Mouse (Mus musculus) gastrocnemius, adult 8-10 months (tissue): ENCODE measurements around the gene Gnb2. TPM values are rescaled to one million over a fixed set of nuclear protein-coding genes. Genes with fewer than 3 reads are reported as not detected.

Experiments
- DNase-seq, 2 experiments: peaks; one replicate each; pipeline ENCODE4 v3.0.0; 2022; ENCODE audit warnings: low spot score in 2 of 2
- microRNA-seq: library from miRNA; unstranded; fragments of <30 nt; microRNA quantifications from one replicate; pipeline ENCODE4 v1.2.0, GENCODE M21; 2022
- total RNA-seq, 4 experiments: library from RNA; stranded (reverse); gene quantifications; 2 replicates each; pipeline ENCODE4 v1.2.4; 2022

The Gnb2 gene
- total RNA-seq, 4 experiments from 2014 or later: 118 to 137 (median 128) TPM

GRCm38 (mm10) chr5:137481138-137481537, 52.2 kb downstream of the Gnb2 start:
- DNase-seq: peak; percentile 71 to 74

Small RNA genes within 50 kb of the gene (microRNA-seq; reads per million reads assigned to microRNA genes)
- gene Mir6418: not detected

Other genes with a start within 250 kb of the Gnb2 start
- gene Ache, start 246.0 kb downstream of the Gnb2 start, total RNA-seq: 10 to 100 TPM; 15.8 to 27.7 (median 20.1) TPM
- 10 to 100 TPM; 14.6 to 22.7 (median 19.1) TPM for gene Ufsp1, start 238.9 kb downstream of the Gnb2 start, total RNA-seq
- gene Srrt, start 225.8 kb downstream of the Gnb2 start, total RNA-seq: 10 to 100 TPM; 30.0 to 37.2 (median 34.0) TPM
- gene Trip6, start 219.1 kb downstream of the Gnb2 start, total RNA-seq: 1 to 10 TPM; 1.4 to 3.9 (median 2.1) TPM
- gene Slc12a9, start 199.9 kb downstream of the Gnb2 start, total RNA-seq: 1 to 10 TPM; 1.7 to 3.6 (median 1.9) TPM
- gene Ephb4, start 183.4 kb downstream of the Gnb2 start, total RNA-seq: 10 to 100 TPM in 1 of 4 experiments, 1 to 10 TPM in 3; 6.9 to 10.7 (median 8.6) TPM
- under 1 TPM in 2 of 4 experiments, not detected in 2; 0.02 to 0.54 TPM for gene Zan, start 56.4 kb downstream of the Gnb2 start, total RNA-seq
- gene Pop7, start 31.0 kb downstream of the Gnb2 start, total RNA-seq: 10 to 100 TPM; 10.5 to 11.7 (median 11.2) TPM
- gene Gigyf1, start 15.0 kb downstream of the Gnb2 start, total RNA-seq: 10 to 100 TPM; 21.2 to 25.5 (median 22.6) TPM
- gene Epo, start 268 bp downstream of the Gnb2 start, total RNA-seq: not detected
- gene Actl6b, start 20.0 kb upstream of the Gnb2 start, total RNA-seq: not detected
- not detected for gene Tfr2, start 36.3 kb upstream of the Gnb2 start, total RNA-seq
- gene Mospd3, start 67.5 kb upstream of the Gnb2 start, total RNA-seq: 10 to 100 TPM; 10.1 to 13.6 (median 11.6) TPM
- gene Pcolce, start 80.3 kb upstream of the Gnb2 start, total RNA-seq: 10 to 100 TPM; 16.2 to 35.4 (median 22.9) TPM
- gene Fbxo24, start 95.5 kb upstream of the Gnb2 start, total RNA-seq: under 1 TPM in 2 of 4 experiments, not detected in 2; 0.20 to 0.29 TPM
- gene Lrch4, start 95.6 kb upstream of the Gnb2 start, total RNA-seq: 10 to 100 TPM; 12.7 to 15.7 (median 14.6) TPM
- gene Gm20605, start 95.7 kb upstream of the Gnb2 start, total RNA-seq: 1 to 10 TPM; 1.9 to 3.5 (median 2.5) TPM
- gene Sap25, start 107.8 kb upstream of the Gnb2 start, total RNA-seq: 1 to 10 TPM in 2 of 4 experiments, under 1 TPM in 2; 0.75 to 1.8 (median 1.1) TPM
- gene Irs3, start 112.2 kb upstream of the Gnb2 start, total RNA-seq: under 1 TPM; 0.19 to 0.81 (median 0.25) TPM
- gene Agfg2, start 151.2 kb upstream of the Gnb2 start, total RNA-seq: 1 to 10 TPM; 2.4 to 4.4 (median 3.3) TPM
- under 1 TPM in 2 of 4 experiments, not detected in 2; 0.10 to 0.16 TPM for gene Nyap1, start 208.1 kb upstream of the Gnb2 start, total RNA-seq
- gene Tsc22d4, start 212.2 kb upstream of the Gnb2 start, total RNA-seq: 10 to 100 TPM; 39.6 to 68.9 (median 47.7) TPM
- 1 to 10 TPM; 4.7 to 6.0 (median 5.3) TPM for gene Ppp1r35, start 245.3 kb upstream of the Gnb2 start, total RNA-seq